Mouse (Mus musculus) cerebellum, adult 2 months (tissue): ENCODE results near the gene Lce1a1.

ENCODE experiments used
- CTCF ChIP-seq: fragments of 200-500 bp; IDR thresholded peaks from 2 replicates; pipeline ENCODE4 v1.5.1; 2011; ENCODE audit warnings: low read depth, mild to moderate bottlenecking, control low read depth, low read length, moderate library complexity, borderline replicate concordance; ENCODE audit not compliant: insufficient read depth
- POLR2A ChIP-seq: fragments of 200-500 bp; IDR thresholded peaks from 2 replicates; pipeline ENCODE4 v1.6.1; 2011; ENCODE audit warnings: low read length, control low read depth, borderline replicate concordance; ENCODE audit not compliant: insufficient read depth

DNA sequence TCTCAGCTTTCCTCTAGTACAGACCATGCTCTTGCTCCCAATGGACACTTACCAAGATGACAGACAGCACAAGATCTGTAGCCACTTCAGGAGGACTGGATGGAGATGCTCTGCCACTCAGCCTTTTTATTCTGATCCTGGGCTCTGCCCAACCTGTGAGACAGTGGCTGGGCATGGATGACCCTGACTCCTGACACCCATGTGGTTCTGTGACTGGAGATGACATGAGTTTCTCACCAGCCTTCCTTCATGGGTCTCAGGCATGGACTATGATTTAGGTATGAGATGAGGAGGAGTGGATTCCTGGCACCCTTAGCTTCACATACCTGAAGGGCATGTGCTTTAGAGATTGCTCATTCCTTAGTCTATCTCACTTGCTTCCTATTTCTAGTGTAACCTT, 8.7 kb upstream of the Lce1a1 start, which contains the start of gene Lce1b:
- TF ChIP-seq CTCF: no peak
- no peak for TF ChIP-seq POLR2A
